In the genomic region with DNA sequence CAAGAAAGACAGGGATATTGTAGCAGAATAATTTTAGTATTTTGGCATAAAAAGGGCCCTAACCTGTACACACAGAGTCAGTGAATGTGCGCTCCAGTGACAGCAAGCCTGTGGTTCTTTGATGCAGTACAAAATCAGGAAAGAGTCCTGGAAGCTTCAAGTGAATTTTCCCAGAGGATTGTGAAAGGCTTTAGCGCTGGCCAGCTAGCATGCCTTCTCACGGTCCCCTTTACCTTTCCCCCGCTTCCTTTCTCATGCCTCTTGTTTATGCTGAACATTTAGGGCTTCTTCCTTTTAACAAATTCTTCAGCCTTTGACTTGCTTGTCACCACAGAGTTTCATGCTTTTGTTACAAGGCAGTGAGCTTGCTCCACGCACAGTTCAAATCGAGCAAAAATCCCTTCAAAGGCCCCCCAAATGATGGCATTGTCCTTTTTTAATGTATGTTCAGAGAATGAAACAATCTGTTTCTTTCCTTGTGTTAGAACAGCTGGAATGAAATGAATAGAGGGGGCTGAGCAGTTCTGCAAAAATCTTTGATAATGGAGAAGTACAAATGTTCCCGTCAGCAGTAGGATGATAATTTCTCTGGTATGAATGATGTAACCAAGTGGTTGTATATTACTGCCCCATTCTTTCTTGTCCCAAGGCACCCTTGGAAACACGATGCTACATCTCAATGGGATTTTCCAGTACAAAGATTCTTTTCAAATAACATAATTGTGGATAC, we compare ENCODE assay signal across 14 mouse cellular contexts.
A peak's percentile ranks its signal among the peaks of the same experiment; 100 is the strongest.
DNase-seq lines count a peak whose midpoint lies in the region; ATAC-seq lines count a peak whose summit lies in the region.
"Had no signal": no experiment of that assay in that cellular context is flagged by ENCODE, and none has a peak within 500 bp of the region (broad histone marks: within the 10 kb centered on the region; RNA-seq: fewer than 3 reads in every experiment).

No protein-coding gene starts in this region.

- H3K27me3 ChIP-seq in forebrain, embryonic 12.5 days: no peaks in the 10 kb centered on the region
- no peaks in the 10 kb centered on the region for H3K27me3 ChIP-seq in forebrain, embryonic 15.5 days
- H3K27me3 ChIP-seq in heart, embryonic 16.5 days (ENCODE audit: control insufficient read depth, insufficient read depth, low read length): no peaks in the 10 kb centered on the region
- H3K27me3 ChIP-seq in heart, embryonic 12.5 days (replicated peaks): no peaks in the 10 kb centered on the region
- H3K27me3 ChIP-seq: liver, embryonic 12.5 days had no signal

- 16% methylated on average over 8 of the region's 8 CpGs for WGBS in forebrain, embryonic 12.5 days
- WGBS in forebrain, embryonic 15.5 days: 9% methylated on average over 8 of the region's 8 CpGs
- 51% methylated on average over 8 of the region's 8 CpGs for WGBS in heart, embryonic 16.5 days
- 58% methylated on average over 8 of the region's 8 CpGs for WGBS in heart, embryonic 12.5 days
- WGBS in macrophage (ENCODE audit: missing documents): 68% methylated on average over 8 of the region's 8 CpGs

- H3K4me1 ChIP-seq in forebrain, embryonic 12.5 days: peaks cover 8% of the 10 kb centered on the region
- H3K4me1 ChIP-seq in forebrain, embryonic 15.5 days: 0 out of 2 replicates have a peak, but pooled peaks cover 5% of the 10 kb centered on the region
- peaks cover 2% of the 10 kb centered on the region; the same call in 1 of the 2 replicates for H3K4me1 ChIP-seq in heart, embryonic 16.5 days (ENCODE audit: control insufficient read depth, insufficient read depth, low read length)
- no peaks in the 10 kb centered on the region for H3K4me1 ChIP-seq in heart, embryonic 12.5 days (replicated peaks)
- H3K4me1 ChIP-seq: liver, embryonic 12.5 days had no signal

- H3K27ac ChIP-seq in forebrain, embryonic 12.5 days: no peak overlapping the region
- H3K27ac ChIP-seq in forebrain, embryonic 15.5 days (replicated peaks): no peak overlapping the region
- peak overlapping the region; percentile 4; the same call in 1 of the 2 replicates for H3K27ac ChIP-seq in heart, embryonic 16.5 days (ENCODE audit: low read length)
- H3K27ac ChIP-seq in heart, embryonic 12.5 days (ENCODE audit: poor library complexity, severe bottlenecking): no peak overlapping the region
- peak overlapping the region; percentile 67 for H3K27ac ChIP-seq in macrophage
- H3K27ac ChIP-seq: kidney, postnatal 0 days; liver, embryonic 12.5 days had no signal

- H3K36me3 ChIP-seq in forebrain, embryonic 12.5 days (replicated peaks): no peaks in the 10 kb centered on the region
- H3K36me3 ChIP-seq in forebrain, embryonic 15.5 days: no peaks in the 10 kb centered on the region
- no peaks in the 10 kb centered on the region for H3K36me3 ChIP-seq in heart, embryonic 16.5 days (ENCODE audit: control insufficient read depth, insufficient read depth)
- no peaks in the 10 kb centered on the region for H3K36me3 ChIP-seq in heart, embryonic 12.5 days
- H3K36me3 ChIP-seq in macrophage (ENCODE audit: inconsistent target): no peaks in the 10 kb centered on the region
- H3K36me3 ChIP-seq: liver, embryonic 12.5 days had no signal

- no peak overlapping the region for H3K9ac ChIP-seq in forebrain, embryonic 12.5 days
- no peak overlapping the region for H3K9ac ChIP-seq in forebrain, embryonic 15.5 days (replicated peaks)
- no peak overlapping the region for H3K9ac ChIP-seq in heart, embryonic 16.5 days (ENCODE audit: low read length)
- H3K9ac ChIP-seq in heart, embryonic 12.5 days: no peak overlapping the region
- H3K9ac ChIP-seq: liver, embryonic 12.5 days had no signal

- H3K4me3 ChIP-seq in forebrain, embryonic 12.5 days (replicated peaks): no peak overlapping the region
- H3K4me3 ChIP-seq in forebrain, embryonic 15.5 days: no peak overlapping the region
- no peak overlapping the region for H3K4me3 ChIP-seq in heart, embryonic 16.5 days (ENCODE audit: low read length)
- H3K4me3 ChIP-seq in heart, embryonic 12.5 days: no peak overlapping the region
- H3K4me3 ChIP-seq in macrophage (ENCODE audit: inconsistent target): no peak overlapping the region
- H3K4me3 ChIP-seq: liver, embryonic 12.5 days had no signal

- DNase-seq in Muller cell, postnatal 12 days (ENCODE audit: inconsistent ontology term): peak; percentile 20
- DNase-seq: B cell, adult 2 months; cerebellum, adult 2 months; left cerebral cortex, postnatal 4 days; right cerebral cortex, adult 18-20 months had no signal

- peak overlapping the region; percentile 17; the same call in 1 of the 2 replicates for H3K4me2 ChIP-seq in forebrain, embryonic 12.5 days
- no peak overlapping the region for H3K4me2 ChIP-seq in forebrain, embryonic 15.5 days (replicated peaks)
- no peak overlapping the region for H3K4me2 ChIP-seq in heart, embryonic 16.5 days (ENCODE audit: low read depth, low read length)
- H3K4me2 ChIP-seq in heart, embryonic 12.5 days: no peak overlapping the region
- H3K4me2 ChIP-seq: liver, embryonic 12.5 days had no signal

- no peak for ATAC-seq in forebrain, embryonic 12.5 days (ENCODE audit: low FRiP score)
- ATAC-seq in forebrain, embryonic 15.5 days (replicated peaks): no peak
- ATAC-seq in heart, embryonic 16.5 days (replicated peaks; ENCODE audit: extremely low read depth, insufficient read depth, low FRiP score): no peak
- ATAC-seq in heart, embryonic 12.5 days (ENCODE audit: insufficient number of reproducible peaks, low FRiP score): no peak
- ATAC-seq in cerebellum, adult (ENCODE audit: insufficient number of reproducible peaks, low FRiP score, low TSS enrichment): no peak
- ATAC-seq: liver, embryonic 12.5 days; lung, postnatal 0 days had no signal

- H3K9me3 ChIP-seq in forebrain, embryonic 12.5 days: no peaks in the 10 kb centered on the region
- H3K9me3 ChIP-seq in forebrain, embryonic 15.5 days: no peaks in the 10 kb centered on the region
- H3K9me3 ChIP-seq in heart, embryonic 16.5 days (replicated peaks; ENCODE audit: control insufficient read depth, low read length): no peaks in the 10 kb centered on the region
- no peaks in the 10 kb centered on the region for H3K9me3 ChIP-seq in heart, embryonic 12.5 days (replicated peaks)
- H3K9me3 ChIP-seq: liver, embryonic 12.5 days had no signal

- no peaks in the 10 kb centered on the region for H3K79me2 ChIP-seq in macrophage (ENCODE audit: inconsistent target)

Comparison
In these comparisons a context has a peak if more than half of its experiments do, and no peak if none do; other contexts are left out.
1. H3K27ac ChIP-seq: peak in heart, embryonic 16.5 days (single experiment) and macrophage (single experiment); none in forebrain, embryonic 12.5 days (single experiment), forebrain, embryonic 15.5 days (single experiment) and heart, embryonic 12.5 days (single experiment).